Mouse (Mus musculus) adrenal gland, adult 18-20 months (tissue): ENCODE data around the gene Lpo. TPM values are rescaled to one million over a fixed set of nuclear protein-coding genes. Genes with fewer than 3 reads are reported as not detected.
A peak's percentile ranks its signal among the peaks of the same experiment; 100 is the strongest.
"Not testable (repeated sequence)": the region's sequence is repeated elsewhere in the genome, so short reads cannot be mapped to it uniquely, and the experiment has no call there.

Source experiments
- DNase-seq, 2 experiments: peaks; one replicate each; pipeline ENCODE4 v3.0.0; 2021 to 2022; ENCODE audit warnings: low spot score in 2 of 2
- long read RNA-seq, 2 experiments: library from polyadenylated mRNA; stranded (forward); transcript quantifications; one replicate each; pipeline ENCODE4 v2.0.0; 2021
- total RNA-seq, 2 experiments: library from RNA; stranded (reverse); gene quantifications; 1 replicate in 1 of 2; 2 replicates in 1 of 2; pipeline ENCODE4 v1.2.3; 2021

The Lpo gene
- total RNA-seq = not detected
- long read RNA-seq, experiment 1 = 0 reads
- long read RNA-seq, experiment 2 = 0 reads

- no peak for DNase-seq
Observed at GRCm38 (mm10) chr11:87828239-87828900, at the start of gene Lpo. TSS of gene Lpo (minus strand) at chr11:87828289.

GRCm38 (mm10) chr11:87875436-87875835 lies 47.3 kb upstream of the Lpo start, which contains the start of gene Epx:
TSS of gene Epx (minus strand) at chr11:87875536.
- no peak for DNase-seq

GRCm38 (mm10) chr11:87871766-87872165 lies 43.7 kb upstream of the Lpo start:
- DNase-seq = no peak

- DNase-seq = no peak
Observed at GRCm38 (mm10) chr11:87870096-87870495, 42.0 kb upstream of the Lpo start.

- DNase-seq = not testable (repeated sequence)
Observed at GRCm38 (mm10) chr11:87866891-87867290, 38.8 kb upstream of the Lpo start.

- no peak for DNase-seq
Observed at GRCm38 (mm10) chr11:87862805-87863204, 34.7 kb upstream of the Lpo start.

GRCm38 (mm10) chr11:87860426-87860825 lies 32.3 kb upstream of the Lpo start:
- no peak for DNase-seq

GRCm38 (mm10) chr11:87859273-87859672 lies 31.2 kb upstream of the Lpo start:
- no peak for DNase-seq

- no peak for DNase-seq
Observed at GRCm38 (mm10) chr11:87854550-87854949, 26.5 kb upstream of the Lpo start.

GRCm38 (mm10) chr11:87853597-87853954 lies 25.5 kb upstream of the Lpo start:
- peak in 1 of 2 experiments; percentile 11 for DNase-seq

GRCm38 (mm10) chr11:87852690-87853596 lies 24.9 kb upstream of the Lpo start, which contains the start of gene Mks1:
TSS of gene Mks1 (plus strand) at chr11:87853215.
- peak; percentile 84 for DNase-seq

- DNase-seq = no peak
Observed at GRCm38 (mm10) chr11:87847884-87848283, 19.8 kb upstream of the Lpo start.

GRCm38 (mm10) chr11:87846968-87847600 lies 19.0 kb upstream of the Lpo start:
- DNase-seq = no peak

- no peak for DNase-seq
Observed at GRCm38 (mm10) chr11:87841436-87841835, 13.3 kb upstream of the Lpo start.

GRCm38 (mm10) chr11:87840676-87841075 lies 12.6 kb upstream of the Lpo start:
- no peak for DNase-seq

- no peak for DNase-seq
Observed at GRCm38 (mm10) chr11:87821502-87821901, 6.6 kb downstream of the Lpo start.

- DNase-seq = no peak
Observed at GRCm38 (mm10) chr11:87817443-87817773, 10.7 kb downstream of the Lpo start.

- DNase-seq = peak; percentile 17 to 40
Observed at GRCm38 (mm10) chr11:87816707-87817442, 11.2 kb downstream of the Lpo start.

- DNase-seq = no peak
Observed at GRCm38 (mm10) chr11:87814831-87815230, 13.3 kb downstream of the Lpo start.

GRCm38 (mm10) chr11:87811396-87811795 lies 16.7 kb downstream of the Lpo start:
- no peak for DNase-seq

GRCm38 (mm10) chr11:87808236-87808635 lies 19.9 kb downstream of the Lpo start:
- no peak for DNase-seq
